Mouse (Mus musculus): ENCODE measurements around the gene Sgms2.

- TF ChIP-seq CTCF (IDR thresholded peaks at IDR 0.05; ENCODE audit: borderline replicate concordance, control insufficient read depth, extremely low read depth, insufficient read depth, low read length, poor library complexity) = no peak
- no peak for TF ChIP-seq POLR2A (IDR thresholded peaks at IDR 0.05; ENCODE audit: control insufficient read depth, extremely low read depth, insufficient read depth, low read length, poor library complexity)
These were observed 180.6 kb downstream of the Sgms2 start for GRCm38 (mm10) chr3:131310572-131310971.
